Mouse (Mus musculus) cerebellum, adult 2 months (tissue): ENCODE results near the gene Tnfsf13.

Experiments used
- CTCF ChIP-seq: fragments of 200-500 bp; IDR thresholded peaks from 2 replicates; pipeline ENCODE4 v1.5.1; 2011; ENCODE audit warnings: low read depth, mild to moderate bottlenecking, control low read depth, low read length, moderate library complexity, borderline replicate concordance; ENCODE audit not compliant: insufficient read depth
- POLR2A ChIP-seq: fragments of 200-500 bp; IDR thresholded peaks from 2 replicates; pipeline ENCODE4 v1.6.1; 2011; ENCODE audit warnings: low read length, control low read depth, borderline replicate concordance; ENCODE audit not compliant: insufficient read depth

DNA sequence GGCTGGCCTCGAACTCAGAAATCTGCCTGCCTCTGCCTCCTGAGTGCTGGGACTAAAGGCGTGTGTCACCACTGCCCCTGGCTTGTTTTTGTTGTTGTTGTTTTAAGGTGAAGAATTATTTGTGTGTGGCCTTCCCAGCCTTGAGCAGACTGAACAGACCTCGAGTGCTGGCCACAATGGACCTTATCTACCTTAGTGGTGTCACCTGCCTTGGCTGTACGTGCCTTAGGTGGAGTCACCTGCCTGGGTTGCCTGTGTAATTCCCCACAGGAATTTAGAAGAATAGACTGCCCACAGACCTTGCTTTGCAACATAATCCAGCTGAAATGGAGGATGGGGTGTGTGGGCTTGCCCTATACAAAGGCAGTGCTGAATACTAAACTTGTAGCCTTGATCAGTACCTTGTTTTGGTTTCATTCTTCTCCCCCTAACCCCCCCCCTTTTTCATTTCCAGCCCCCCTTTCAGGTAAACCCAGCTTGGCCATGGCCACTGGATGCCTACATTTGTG lies 22.3 kb upstream of the Tnfsf13 start:
- TF ChIP-seq POLR2A, result no peak
- no peak for TF ChIP-seq CTCF
